Mouse (Mus musculus) olfactory bulb, adult 2 months (tissue): Measurements from ENCODE around the gene Klf2.

Experiments used
- CTCF ChIP-seq: fragments of 200-500 bp; IDR thresholded peaks from 2 replicates; pipeline ENCODE4 v1.5.1; 2012; ENCODE audit warnings: low read depth, mild to moderate bottlenecking, low read length, moderate library complexity; ENCODE audit not compliant: insufficient read depth
- POLR2A ChIP-seq: fragments of 200-500 bp; IDR thresholded peaks from 2 replicates; pipeline ENCODE4 v1.6.1; 2012; ENCODE audit warnings: mild to moderate bottlenecking, low read depth, low read length, moderate library complexity; ENCODE audit not compliant: insufficient read depth

DNA sequence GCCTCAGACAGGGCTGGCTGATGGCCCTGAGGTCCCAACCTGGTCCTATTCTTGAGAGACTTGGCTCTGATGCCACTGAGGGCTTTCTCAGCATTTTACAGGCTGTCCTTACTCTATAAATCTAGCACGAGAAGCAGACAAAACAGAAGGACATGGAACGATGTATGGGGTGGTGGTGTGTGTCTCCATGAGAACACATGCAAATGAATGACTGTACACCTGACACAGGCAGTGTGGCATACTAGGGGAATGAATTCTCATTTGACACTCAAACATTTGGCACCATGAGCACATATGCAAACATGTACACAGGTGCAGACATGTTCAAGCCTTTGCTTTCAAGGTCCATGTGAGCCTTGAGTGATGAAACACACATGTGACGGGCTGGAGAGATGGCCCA lies 37.8 kb downstream of the Klf2 start:
- no peak for TF ChIP-seq POLR2A
- TF ChIP-seq CTCF, result no peak
